8 mouse cellular contexts compared by ENCODE assay signal in the genomic region with DNA sequence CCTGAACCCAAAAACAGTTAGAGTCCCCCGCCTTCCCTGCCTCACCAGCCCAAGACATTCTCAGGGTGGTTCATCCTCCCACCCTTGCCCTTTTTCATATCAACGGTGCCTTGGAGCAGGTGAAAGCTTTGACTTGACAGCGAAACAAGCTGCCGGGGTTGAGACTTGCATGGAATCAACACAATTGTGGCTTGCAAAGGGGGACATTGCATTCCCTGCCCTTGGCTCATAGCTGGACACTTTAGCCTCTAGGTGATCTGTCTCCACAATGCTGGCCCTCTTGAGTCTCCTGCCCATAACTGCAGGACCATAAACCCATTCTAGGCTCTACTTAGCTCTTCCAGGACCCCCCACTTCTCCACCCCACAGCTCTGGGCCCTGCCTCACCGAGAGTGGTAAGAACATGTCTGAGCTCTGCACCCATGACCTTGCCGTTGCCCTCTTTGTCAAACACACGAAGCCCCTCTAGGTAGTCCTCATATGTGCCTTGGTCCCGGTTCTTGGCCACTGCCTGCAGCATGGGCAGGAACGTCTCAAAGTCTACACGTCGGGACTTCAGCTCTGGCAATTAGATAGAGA. TPM values are rescaled to one million over a fixed set of nuclear protein-coding genes. Genes with fewer than 3 reads are reported as not detected.
A peak's percentile ranks its signal among the peaks of the same experiment; 100 is the strongest.
DNase-seq lines count a peak whose midpoint lies in the region; ATAC-seq and TF ChIP-seq lines count a peak whose summit lies in the region.

No protein-coding gene starts in this region.

- ATAC-seq in embryonic facial prominence, embryonic 13.5 days (ENCODE audit: insufficient number of reproducible peaks, insufficient read depth, low FRiP score, low TSS enrichment, low read depth): no peak
- ATAC-seq in intestine, embryonic 15.5 days: no peak
- no peak for ATAC-seq in neural tube, embryonic 13.5 days (ENCODE audit: low read depth)

- no peaks in the 10 kb centered on the region for H3K9me3 ChIP-seq in embryonic facial prominence, embryonic 13.5 days
- no peaks in the 10 kb centered on the region for H3K9me3 ChIP-seq in intestine, embryonic 15.5 days
- H3K9me3 ChIP-seq in neural tube, embryonic 13.5 days: no peaks in the 10 kb centered on the region

- TF ChIP-seq POLR2A in lung, adult 2 months (IDR thresholded peaks at IDR 0.05; ENCODE audit: borderline replicate concordance, extremely low read depth, low read depth, low read length): 0 out of 2 replicates have a peak, but pooled peaks have one; percentile 9

- peak overlapping the region; percentile 98 for H3K27ac ChIP-seq in embryonic facial prominence, embryonic 13.5 days
- peak overlapping the region; percentile 85 for H3K27ac ChIP-seq in intestine, embryonic 15.5 days
- peak overlapping the region; percentile 97 for H3K27ac ChIP-seq in neural tube, embryonic 13.5 days (replicated peaks)

- H3K4me2 ChIP-seq in embryonic facial prominence, embryonic 13.5 days: peak overlapping the region; percentile 79
- peak overlapping the region; percentile 81 for H3K4me2 ChIP-seq in intestine, embryonic 15.5 days (replicated peaks)
- H3K4me2 ChIP-seq in neural tube, embryonic 13.5 days: peak overlapping the region; percentile 76

- H3K27me3 ChIP-seq in embryonic facial prominence, embryonic 13.5 days: no peaks in the 10 kb centered on the region
- no peaks in the 10 kb centered on the region for H3K27me3 ChIP-seq in intestine, embryonic 15.5 days (replicated peaks)
- H3K27me3 ChIP-seq in neural tube, embryonic 13.5 days: no peaks in the 10 kb centered on the region

- TF ChIP-seq CTCF in lung, adult 2 months (IDR thresholded peaks at IDR 0.05; ENCODE audit: insufficient read depth, low read length): no peak

- peak overlapping the region; percentile 85 for H3K9ac ChIP-seq in embryonic facial prominence, embryonic 13.5 days
- peak overlapping the region; percentile 73 for H3K9ac ChIP-seq in intestine, embryonic 15.5 days
- peak overlapping the region; percentile 96 for H3K9ac ChIP-seq in neural tube, embryonic 13.5 days

- H3K4me3 ChIP-seq in lung, adult 2 months (replicated peaks; ENCODE audit: extremely low read depth, low read depth, low read length): peak overlapping the region; percentile 71
- H3K4me3 ChIP-seq in embryonic facial prominence, embryonic 13.5 days: peak overlapping the region; percentile 84
- peak overlapping the region; percentile 79 for H3K4me3 ChIP-seq in intestine, embryonic 15.5 days (replicated peaks)
- H3K4me3 ChIP-seq in neural tube, embryonic 13.5 days: peak overlapping the region; percentile 87

- H3K4me1 ChIP-seq in lung, adult 2 months (ENCODE audit: control insufficient read depth, insufficient read depth, low read length): peaks cover 16% of the 10 kb centered on the region
- peaks cover 46% of the 10 kb centered on the region for H3K4me1 ChIP-seq in embryonic facial prominence, embryonic 13.5 days
- peaks cover 27% of the 10 kb centered on the region for H3K4me1 ChIP-seq in intestine, embryonic 15.5 days (replicated peaks)
- peaks cover 69% of the 10 kb centered on the region for H3K4me1 ChIP-seq in neural tube, embryonic 13.5 days (replicated peaks)

- H3K36me3 ChIP-seq in embryonic facial prominence, embryonic 13.5 days: peaks cover 23% of the 10 kb centered on the region
- peaks cover 5% of the 10 kb centered on the region; the same call in 1 of the 2 replicates for H3K36me3 ChIP-seq in intestine, embryonic 15.5 days
- peaks cover 22% of the 10 kb centered on the region for H3K36me3 ChIP-seq in neural tube, embryonic 13.5 days

- peak; percentile 19 for DNase-seq in lung, adult 2 months
- no peak for DNase-seq in lung, postnatal 4 days
- no peak for DNase-seq in adrenal gland, adult (ENCODE audit: inconsistent age in 2 of 2, low spot score in 1 of 2)
- no peak for DNase-seq in adrenal gland, postnatal 36 days
- DNase-seq in layer of hippocampus, adult 9-11 months: no peak

- 38% methylated on average over 11 of the region's 11 CpGs for WGBS in lung, adult 2 months
- WGBS in embryonic facial prominence, embryonic 13.5 days: 53% methylated on average over 11 of the region's 11 CpGs
- WGBS in intestine, embryonic 15.5 days: 49% methylated on average over 11 of the region's 11 CpGs
- 59% methylated on average over 11 of the region's 11 CpGs for WGBS in neural tube, embryonic 13.5 days

RNA-seq across cellular contexts. Expression of gene Myl6, which starts 0.8 kb away (rescaled TPM):
- 771 and 1,159 TPM in 2 replicates for polyA plus RNA-seq in lung, adult 2 months (2012; rRNA removed)
- polyA plus RNA-seq in embryonic facial prominence, embryonic 13.5 days (2015; fragmentation: Nextera tagmentation; extraction: Ambion mirVana): 961 and 1,001 TPM in 2 replicates
- polyA plus RNA-seq in intestine, embryonic 15.5 days (2015; fragmentation: Nextera tagmentation; extraction: Ambion mirVana): 1,676 and 1,825 TPM in 2 replicates
- polyA plus RNA-seq in neural tube, embryonic 13.5 days (2015; fragmentation: Nextera tagmentation; extraction: Ambion mirVana): 1,017 and 1,105 TPM in 2 replicates
- total RNA-seq in adrenal gland, postnatal 36 days (2021): 100 to 1,000 TPM; 812 to 946 TPM

RNA-seq across cellular contexts. Expression of gene Myl6b, which starts 3.7 kb away (rescaled TPM):
- polyA plus RNA-seq in lung, adult 2 months (2012; rRNA removed): 1.9 and 2.0 TPM in 2 replicates
- polyA plus RNA-seq in embryonic facial prominence, embryonic 13.5 days (2015; fragmentation: Nextera tagmentation; extraction: Ambion mirVana): 2.8 and 4.0 TPM in 2 replicates
- polyA plus RNA-seq in intestine, embryonic 15.5 days (2015; fragmentation: Nextera tagmentation; extraction: Ambion mirVana): 2.4 and 2.7 TPM in 2 replicates
- polyA plus RNA-seq in neural tube, embryonic 13.5 days (2015; fragmentation: Nextera tagmentation; extraction: Ambion mirVana): 4.1 and 5.0 TPM in 2 replicates
- total RNA-seq in adrenal gland, postnatal 36 days (2021): 1 to 10 TPM; 5.6 to 6.1 TPM

RNA-seq across cellular contexts. Expression of gene Esyt1, which starts 30.9 kb away (rescaled TPM):
- polyA plus RNA-seq in lung, adult 2 months (2012; rRNA removed): 94.9 and 97.2 TPM in 2 replicates
- polyA plus RNA-seq in embryonic facial prominence, embryonic 13.5 days (2015; fragmentation: Nextera tagmentation; extraction: Ambion mirVana): 21.4 and 23.1 TPM in 2 replicates
- 28.4 and 29.3 TPM in 2 replicates for polyA plus RNA-seq in intestine, embryonic 15.5 days (2015; fragmentation: Nextera tagmentation; extraction: Ambion mirVana)
- 31.5 and 35.1 TPM in 2 replicates for polyA plus RNA-seq in neural tube, embryonic 13.5 days (2015; fragmentation: Nextera tagmentation; extraction: Ambion mirVana)
- total RNA-seq in adrenal gland, postnatal 36 days (2021): 10 to 100 TPM; 22.7 to 28.8 TPM

RNA-seq across cellular contexts. Expression of gene Smarcc2, which starts 35.7 kb away (rescaled TPM):
- polyA plus RNA-seq in lung, adult 2 months (2012; rRNA removed): 99.8 TPM in 2 replicates
- polyA plus RNA-seq in embryonic facial prominence, embryonic 13.5 days (2015; fragmentation: Nextera tagmentation; extraction: Ambion mirVana): 111 and 119 TPM in 2 replicates
- 62.5 TPM in 2 replicates for polyA plus RNA-seq in intestine, embryonic 15.5 days (2015; fragmentation: Nextera tagmentation; extraction: Ambion mirVana)
- 176 and 184 TPM in 2 replicates for polyA plus RNA-seq in neural tube, embryonic 13.5 days (2015; fragmentation: Nextera tagmentation; extraction: Ambion mirVana)
- total RNA-seq in adrenal gland, postnatal 36 days (2021): 100 to 1,000 TPM in 1 of 2 experiments, 10 to 100 TPM in 1; 97.5 to 104 TPM

RNA-seq across cellular contexts. Expression of gene Zc3h10, which starts 52.8 kb away (rescaled TPM):
- 13.2 and 15.1 TPM in 2 replicates for polyA plus RNA-seq in lung, adult 2 months (2012; rRNA removed)
- polyA plus RNA-seq in embryonic facial prominence, embryonic 13.5 days (2015; fragmentation: Nextera tagmentation; extraction: Ambion mirVana): 13.5 and 15.5 TPM in 2 replicates
- 14.5 and 15.2 TPM in 2 replicates for polyA plus RNA-seq in intestine, embryonic 15.5 days (2015; fragmentation: Nextera tagmentation; extraction: Ambion mirVana)
- polyA plus RNA-seq in neural tube, embryonic 13.5 days (2015; fragmentation: Nextera tagmentation; extraction: Ambion mirVana): 19.4 and 19.9 TPM in 2 replicates
- total RNA-seq in adrenal gland, postnatal 36 days (2021): 10 to 100 TPM; 11.9 to 15.2 TPM
